Mouse (Mus musculus) C3H10T1/2 (cell line): ENCODE measurements around the gene Gtpbp4. TPM values are rescaled to one million over a fixed set of nuclear protein-coding genes. Genes with fewer than 3 reads are reported as not detected.

ENCODE experiments used
- polyA plus RNA-seq, 2 experiments: library from polyadenylated mRNA; unstranded; fragments of >200 nt; fragmentation: generic; extraction: Trizol; gene quantifications; one replicate each; pipeline ENCODE4 v1.2.1; 2012; ENCODE audit warnings: missing spikeins in 2 of 2

Gtpbp4 gene
- polyA plus RNA-seq: 10 to 100 TPM in 1 of 2 experiments, 1 to 10 TPM in 1; 3.4 to 10.7 TPM

GRCm38 (mm10) chr13:8995990-8996786, at the start of gene Gtpbp4:
TSS of gene Gtpbp4 (minus strand) at chr13:8996083.

GRCm38 (mm10) chr13:8952563-8952962, 43.3 kb downstream of the Gtpbp4 start, which contains the start of gene Idi2:
TSS of gene Idi2 (plus strand) at chr13:8952863.

GRCm38 (mm10) chr13:8948131-8948530, 47.8 kb downstream of the Gtpbp4 start, which contains the start of gene Gm9745:
TSS of gene Gm9745 (minus strand) at chr13:8948231.

Other genes with a start within 250 kb of the Gtpbp4 start
- 1 to 10 TPM in 1 of 2 experiments, under 1 TPM in 1; 0.29 to 3.0 TPM for gene Wdr37, start 124.2 kb downstream of the Gtpbp4 start, polyA plus RNA-seq
- 1 to 10 TPM; 1.5 to 6.3 TPM for gene Idi1, start 110.6 kb downstream of the Gtpbp4 start, polyA plus RNA-seq
- gene Gm9745, start 47.9 kb downstream of the Gtpbp4 start, polyA plus RNA-seq: not detected
- gene Idi2, start 43.2 kb downstream of the Gtpbp4 start, polyA plus RNA-seq: under 1 TPM in 1 of 2 experiments, not detected in 1; 0.01 TPM
- gene Larp4b, start 97.8 kb upstream of the Gtpbp4 start, polyA plus RNA-seq: 10 to 100 TPM in 1 of 2 experiments, 1 to 10 TPM in 1; 2.9 to 13.9 TPM